Mouse (Mus musculus) megakaryocyte, embryonic 14.5 days (primary cell): ENCODE measurements around the gene Dhrs3.

Experiments
- FLI1 ChIP-seq: IDR thresholded peaks from 2 replicates; pipeline ENCODE4 v1.6.1; 2012; ENCODE audit warnings: low read length, inconsistent platforms, mixed read lengths
- GATA1 ChIP-seq: IDR thresholded peaks from 3 replicates; pipeline ENCODE4 v1.6.1; 2012; ENCODE audit warnings: mixed read lengths, low read length, inconsistent platforms, borderline replicate concordance

- TF ChIP-seq GATA1 (no peak), FLI1 (no peak)
Observed at GRCm38 (mm10) chr4:144892937-144893272, 278 bp downstream of the Dhrs3 start.
